Mouse (Mus musculus): ENCODE data around the gene Mastl.

Mastl gene

DNA sequence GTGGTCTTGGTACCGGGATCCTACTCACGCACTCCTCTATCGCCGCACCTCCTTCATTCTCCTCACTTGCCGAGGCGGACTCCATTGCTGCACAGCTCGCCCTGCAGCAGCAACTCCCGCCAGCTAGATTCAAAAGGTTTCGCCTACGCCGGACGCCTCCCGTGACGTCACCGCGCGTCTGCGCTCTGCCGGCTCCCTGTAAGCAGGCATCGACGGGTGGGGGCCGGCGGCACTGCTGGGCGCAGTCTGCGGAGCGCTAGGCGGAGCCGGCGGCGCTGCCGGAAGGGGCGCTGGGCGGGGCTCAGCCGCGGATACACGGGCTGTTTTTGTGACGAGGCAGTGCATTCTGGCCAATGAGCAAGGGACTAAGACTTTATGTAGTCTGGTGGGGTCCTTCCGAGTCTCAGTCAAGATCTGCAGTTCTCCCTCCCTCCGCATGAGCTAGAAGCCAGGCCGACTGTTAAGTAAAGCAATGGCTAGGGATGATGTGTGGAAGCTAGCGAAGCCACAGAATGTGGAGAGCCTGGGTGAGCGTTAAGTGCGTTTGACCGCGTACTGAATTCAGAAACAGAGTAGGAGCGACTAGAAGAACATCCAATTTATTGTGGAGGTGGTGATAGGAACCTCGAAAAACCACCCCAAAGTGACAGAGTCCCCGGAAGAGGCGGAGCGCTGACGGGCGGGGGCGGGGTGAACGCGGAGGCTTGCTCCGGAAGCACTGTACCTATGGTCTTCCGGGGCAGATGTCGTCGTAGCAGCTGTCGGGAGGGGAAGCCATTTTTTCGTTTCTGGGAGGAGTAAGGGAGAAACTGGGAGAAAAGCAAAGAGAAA lies at the start of gene Mastl, which contains the start of gene Yme1l1:
Gene Mastl, minus strand, starts transcription at position 248 of the 831 bp plus-strand sequence.
Gene Yme1l1, plus strand, starts transcription at position 593 of the 831 bp plus-strand sequence.
- DNase-seq (ENCODE audit: low spot score), result peak; percentile 98

- DNase-seq (ENCODE audit: low spot score), result no peak
Observed at GRCm38 (mm10) chr2:23202900-23203670, 47.3 kb upstream of the Mastl start.

GRCm38 (mm10) chr2:23201034-23201433 lies 45.2 kb upstream of the Mastl start:
- DNase-seq (ENCODE audit: low spot score), result no peak

- no peak for DNase-seq (ENCODE audit: low spot score)
Observed at GRCm38 (mm10) chr2:23194366-23194765, 38.5 kb upstream of the Mastl start.

- DNase-seq (ENCODE audit: low spot score), result no peak
Observed at GRCm38 (mm10) chr2:23172305-23172704, 16.5 kb upstream of the Mastl start.

- DNase-seq (ENCODE audit: low spot score), result no peak
Observed at GRCm38 (mm10) chr2:23156608-23157081, 821 bp upstream of the Mastl start.

DNA sequence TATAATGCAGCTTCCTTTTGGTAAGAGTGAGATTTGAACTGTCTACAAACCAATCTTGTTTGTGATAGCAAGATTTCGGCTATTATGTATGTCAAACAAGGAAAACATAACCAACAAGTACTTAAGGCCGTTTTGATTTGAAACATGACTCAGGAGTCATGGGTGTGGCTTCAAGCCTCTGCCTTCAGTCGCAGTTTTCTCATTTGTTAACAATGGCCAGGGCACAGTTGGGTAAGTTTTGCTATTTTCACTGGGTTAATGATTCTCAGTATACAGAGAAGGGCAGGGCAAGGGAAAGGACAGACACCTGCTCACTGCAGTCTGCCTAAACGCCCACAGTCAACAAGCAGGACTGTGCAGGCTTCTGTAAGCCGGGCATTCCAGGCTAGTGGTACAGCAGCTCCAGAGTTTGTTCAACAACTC lies 614 bp downstream of the Mastl start:
- peak; percentile 6 for DNase-seq (ENCODE audit: low spot score)

GRCm38 (mm10) chr2:23119573-23119972 lies 36.3 kb downstream of the Mastl start:
- DNase-seq (ENCODE audit: low spot score), result no peak

DNA sequence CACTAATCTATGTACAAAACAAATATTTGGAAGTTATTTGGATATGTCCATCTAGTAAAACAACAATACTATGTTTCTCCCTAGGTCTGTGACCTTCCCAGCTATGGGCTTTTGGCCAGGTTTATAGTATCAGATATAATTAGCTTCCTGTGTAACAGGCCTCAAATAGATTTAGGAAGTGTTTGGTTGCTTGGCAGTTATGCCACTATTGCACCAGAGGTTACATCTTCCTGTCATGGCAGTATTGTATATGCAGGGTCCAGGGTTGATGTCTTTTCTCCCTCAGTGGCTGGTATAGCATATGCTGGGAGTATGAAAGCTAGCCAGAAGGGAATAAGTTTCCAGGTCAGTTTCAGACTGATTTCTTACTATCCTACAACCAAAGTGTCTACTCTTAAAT lies 53.6 kb downstream of the Mastl start:
- no peak for DNase-seq (ENCODE audit: low spot score)

- DNase-seq (ENCODE audit: low spot score), result no peak
Observed at GRCm38 (mm10) chr2:23097028-23097427, 58.8 kb downstream of the Mastl start.

DNA sequence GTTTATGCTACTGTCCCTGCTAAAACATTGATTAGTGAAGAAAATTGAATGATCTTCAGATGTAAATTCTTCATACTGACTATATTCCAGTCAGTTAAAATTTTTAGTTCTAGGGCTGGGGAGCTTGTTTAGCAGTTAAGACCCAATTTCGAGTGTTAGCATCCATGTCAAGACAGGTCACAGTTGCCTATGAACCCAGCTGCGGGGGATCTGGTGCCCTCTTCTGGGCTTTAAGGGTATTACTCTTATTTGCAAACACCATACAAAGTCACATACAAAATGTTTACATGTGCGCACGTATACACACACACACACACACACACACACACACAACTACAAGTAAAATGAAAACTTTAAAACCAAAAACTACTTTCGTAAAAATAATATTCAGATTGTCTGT lies 63.6 kb downstream of the Mastl start:
- DNase-seq (ENCODE audit: low spot score), result no peak

GRCm38 (mm10) chr2:23084540-23084939 lies 71.3 kb downstream of the Mastl start:
- DNase-seq (ENCODE audit: low spot score), result no peak

DNA sequence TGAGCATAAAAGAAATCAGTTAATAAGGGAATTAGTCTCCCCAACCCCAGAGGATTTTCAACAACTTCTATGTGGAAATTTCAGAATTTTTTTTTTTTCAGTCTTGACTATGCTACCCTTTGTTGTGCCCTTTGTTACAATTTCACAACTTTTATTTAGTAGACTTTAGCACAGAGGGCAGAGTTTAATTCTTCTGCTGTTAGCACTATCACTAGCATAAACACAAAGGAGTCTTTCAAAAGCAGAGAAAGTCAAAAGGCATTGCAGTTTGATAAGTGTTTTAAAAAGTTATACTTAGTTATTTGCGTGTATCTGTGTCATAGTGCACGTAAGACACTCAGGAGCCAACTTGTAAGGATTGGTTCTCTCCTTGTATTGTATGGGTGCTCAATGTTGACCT lies 77.2 kb downstream of the Mastl start:
- no peak for DNase-seq (ENCODE audit: low spot score)

DNA sequence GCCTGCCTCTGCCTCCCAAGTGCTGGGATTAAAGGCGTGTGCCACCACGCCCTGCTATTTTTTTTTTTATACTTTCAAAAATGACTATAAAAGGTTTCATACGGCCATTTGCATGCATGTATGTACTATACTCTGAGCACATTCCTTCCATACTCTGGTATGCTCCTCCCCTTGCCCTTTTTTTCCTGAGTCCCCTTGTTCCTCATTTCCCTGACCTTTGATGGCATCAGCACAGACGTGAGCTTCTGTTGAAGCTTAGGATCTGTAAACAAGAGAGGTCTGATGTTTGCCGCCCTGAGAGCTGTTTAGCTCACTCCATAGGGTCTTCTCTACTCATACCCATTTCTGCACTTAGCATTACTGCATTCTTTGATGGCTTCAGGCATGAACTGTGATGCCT lies 78.1 kb downstream of the Mastl start:
- DNase-seq (ENCODE audit: low spot score), result no peak

DNA sequence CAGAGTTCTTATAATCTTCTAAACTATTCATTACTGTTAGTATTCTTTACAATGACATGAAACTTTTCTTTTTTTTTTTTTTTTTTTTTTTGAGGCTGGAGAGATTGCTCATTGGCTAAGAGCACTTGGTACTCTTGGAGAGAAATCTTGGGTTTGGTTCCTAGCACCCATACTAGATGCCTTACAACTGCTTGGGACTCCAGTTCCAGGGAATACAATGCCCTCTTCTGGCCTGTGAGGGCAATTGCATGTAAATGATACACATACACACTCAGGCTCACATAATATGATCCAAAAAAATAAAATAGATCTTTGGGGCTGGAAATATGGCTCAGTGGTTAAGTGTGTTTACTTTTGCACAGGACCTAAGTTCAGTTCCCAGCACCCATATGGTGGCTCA lies 79.0 kb downstream of the Mastl start:
- no peak for DNase-seq (ENCODE audit: low spot score)

GRCm38 (mm10) chr2:23075846-23076245 lies 80.0 kb downstream of the Mastl start:
- DNase-seq (ENCODE audit: low spot score), result no peak

DNA sequence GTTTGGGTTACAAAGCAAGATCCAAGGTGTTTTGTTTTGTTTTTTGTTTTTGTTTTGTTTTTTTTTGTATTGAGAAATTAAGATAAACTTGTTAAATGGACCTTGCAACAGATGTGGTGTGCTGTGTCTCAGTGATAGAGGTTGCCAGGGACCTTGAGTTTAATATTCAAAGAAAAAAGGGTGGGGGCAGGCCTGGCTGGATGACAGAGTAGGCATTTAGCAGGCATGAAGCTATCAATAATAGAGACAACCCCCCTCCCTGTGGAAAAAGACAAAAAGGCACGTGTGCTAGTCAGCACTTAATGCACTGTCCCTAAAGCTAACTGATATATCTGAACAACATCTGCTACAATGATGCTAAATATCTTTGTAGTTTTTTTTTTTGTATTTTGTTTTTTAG lies 84.4 kb downstream of the Mastl start:
- no peak for DNase-seq (ENCODE audit: low spot score)

DNA sequence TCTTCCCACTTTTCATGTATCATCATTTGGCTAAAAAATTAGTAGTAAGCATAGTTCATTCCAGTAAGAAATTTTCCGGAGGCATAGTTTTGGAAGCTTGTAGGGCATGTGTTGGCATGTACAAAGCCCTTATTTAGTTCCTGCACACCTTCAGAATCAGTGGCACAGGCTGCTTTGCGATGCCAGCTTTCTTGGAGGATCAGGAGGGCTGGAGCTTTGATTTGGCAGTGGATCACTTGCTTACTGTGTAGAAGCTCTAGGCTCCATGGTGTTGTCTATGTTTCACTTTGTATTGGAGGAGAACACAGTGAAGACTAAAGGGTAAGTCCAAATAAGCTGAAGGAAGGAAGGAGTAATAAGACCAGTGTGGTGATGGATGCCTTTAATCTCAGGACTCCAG lies 85.3 kb downstream of the Mastl start:
- DNase-seq (ENCODE audit: low spot score), result no peak

GRCm38 (mm10) chr2:23068894-23069744 lies 86.7 kb downstream of the Mastl start:
- DNase-seq (ENCODE audit: low spot score), result peak; percentile 94

DNA sequence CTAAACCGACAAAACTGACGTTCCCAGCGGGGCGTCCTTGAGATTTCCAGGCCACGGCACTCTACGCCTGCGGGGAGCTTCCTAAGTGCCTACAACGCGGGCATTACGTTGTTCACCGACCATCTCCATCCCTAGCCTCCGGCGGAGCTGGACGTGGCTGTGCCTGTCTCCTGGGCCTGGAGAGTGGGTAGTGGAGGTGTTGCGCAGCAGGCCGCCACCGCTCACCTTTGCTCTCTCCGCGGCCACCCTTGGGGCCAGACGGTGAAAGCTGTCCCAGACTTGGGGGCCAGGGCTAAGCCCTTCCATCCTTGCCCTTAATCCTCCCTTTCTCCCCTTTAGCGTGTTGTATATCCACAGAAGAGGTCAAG lies 87.5 kb downstream of the Mastl start:
- DNase-seq (ENCODE audit: low spot score), result no peak

- peak; percentile 95 for DNase-seq (ENCODE audit: low spot score)
Observed at GRCm38 (mm10) chr2:23067552-23068369, 88.1 kb downstream of the Mastl start, which contains the start of gene Acbd5. TSS of gene Acbd5 (plus strand) at chr2:23068167.
